Mouse (Mus musculus) kidney, postnatal 0 days (tissue): ENCODE data around the gene Pakap. TPM values are rescaled to one million over a fixed set of nuclear protein-coding genes. Genes with fewer than 3 reads are reported as not detected.

ENCODE experiments used
- ATAC-seq: fragments of 200-750 bp; cut with Nextera tagmentation; replicated peaks from 2 replicates; pipeline ENCODE4 v1.8.0; 2017; ENCODE audit warnings: low read depth, moderate number of reproducible peaks, moderate TSS enrichment, moderate library complexity; ENCODE audit not compliant: low FRiP score
- DNase-seq: peaks from one replicate; pipeline ENCODE4 v3.0.0-alpha.2; 2016; ENCODE audit warnings: low spot score
- H3K27ac ChIP-seq: fragments of 300-500 bp; sonication (generic); 2 replicates; pipeline ENCODE4 v1.5.1; 2014; ENCODE audit warnings: mild to moderate bottlenecking
- H3K27me3 ChIP-seq: fragments of 300-500 bp; sonication (generic); 2 replicates; pipeline ENCODE4 v1.6.1; 2014; ENCODE audit warnings: low read length, mixed read lengths; ENCODE audit not compliant: insufficient read depth
- H3K36me3 ChIP-seq: fragments of 300-500 bp; sonication (generic); 2 replicates; pipeline ENCODE4 v1.6.1; 2014; ENCODE audit warnings: low read length, mixed read lengths; ENCODE audit not compliant: insufficient read depth
- H3K4me1 ChIP-seq: fragments of 300-500 bp; sonication (generic); replicated peaks from 2 replicates; pipeline ENCODE4 v1.6.1; 2014; ENCODE audit warnings: antibody characterized with exemption, low read length, mixed read lengths; ENCODE audit not compliant: insufficient read depth
- H3K4me2 ChIP-seq: fragments of 300-500 bp; sonication (generic); 2 replicates; pipeline ENCODE4 v1.6.1; 2014; ENCODE audit warnings: mild to moderate bottlenecking, low read length, moderate library complexity, mixed read lengths
- H3K4me3 ChIP-seq: fragments of 300-500 bp; sonication (generic); replicated peaks from 2 replicates; pipeline ENCODE4 v1.5.1; 2014; ENCODE audit warnings: low read depth, low read length
- H3K9ac ChIP-seq: fragments of 300-500 bp; sonication (generic); 2 replicates; pipeline ENCODE4 v1.6.1; 2014; ENCODE audit warnings: low read depth, low read length
- H3K9me3 ChIP-seq: fragments of 300-500 bp; sonication (generic); replicated peaks from 2 replicates; pipeline ENCODE4 v1.6.1; 2016; ENCODE audit warnings: low read length, inconsistent platforms, mixed read lengths
- CTCF ChIP-seq: IDR thresholded peaks from 2 replicates; pipeline ENCODE4 v1.5.1; 2016; ENCODE audit warnings: antibody characterized with exemption, low read depth, mild to moderate bottlenecking, moderate library complexity
- WGBS: fragments of 180-500 bp; shearing (Covaris S2); extraction: QIAGEN DNeasy Blood & Tissue Kit; methylation state at CpG from one replicate; pipeline ENCODE4 v1.1.7; 2014; 5-methylcytosine and 5-hydroxymethylcytosine counted together
- polyA plus RNA-seq: library from polyadenylated mRNA; unstranded; fragments of >200 nt; fragmentation: Nextera tagmentation; extraction: Ambion mirVana; gene quantifications from 2 replicates; pipeline ENCODE4 v1.2.1, GENCODE M21; 2015

Gene Pakap
- polyA plus RNA-seq, 1 experiment from 2014 or later, result 11.5 TPM

DNA sequence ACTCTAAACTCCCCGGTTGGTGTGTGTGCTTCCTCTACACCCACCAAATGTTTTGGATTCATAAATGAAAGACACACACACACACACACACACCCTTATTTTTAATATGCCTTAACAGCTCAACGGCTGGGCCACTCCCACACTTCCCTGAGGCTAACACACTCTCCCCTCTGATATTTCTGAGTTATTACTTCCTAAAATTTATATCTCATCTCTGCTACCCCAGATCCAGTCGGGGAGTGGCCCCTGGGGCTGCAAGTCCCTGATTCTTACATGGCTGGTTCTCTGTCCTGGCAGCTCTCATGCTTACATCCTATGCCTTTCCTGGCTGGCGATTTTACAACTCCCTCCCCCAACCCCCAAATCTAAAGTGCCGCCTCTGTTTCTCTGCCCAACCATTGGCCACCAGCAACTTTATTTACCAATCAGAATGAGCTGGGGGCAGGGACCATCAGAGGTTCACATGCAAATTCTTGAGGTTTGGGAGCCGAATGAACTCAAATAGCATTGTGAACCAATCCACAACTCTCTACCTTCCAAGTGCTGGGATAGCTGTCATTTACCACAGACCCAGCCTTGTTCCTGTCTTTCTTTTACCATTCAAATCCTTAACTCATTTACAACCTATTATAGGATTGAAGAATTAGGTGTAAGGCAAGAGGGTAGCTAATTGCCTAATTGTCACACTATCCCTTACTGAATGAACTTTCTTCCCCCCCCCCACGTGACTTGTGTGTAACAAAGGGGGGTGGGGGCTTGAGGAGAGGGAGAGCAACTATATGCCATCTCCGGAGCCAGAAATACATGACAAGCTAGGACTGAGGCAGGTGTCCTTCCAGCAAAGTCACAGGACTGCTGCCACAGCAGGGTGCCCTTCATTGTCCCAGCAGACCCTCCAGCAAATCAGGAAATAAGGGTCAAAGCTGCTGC, 351.8 kb downstream of the Pakap start:
- no peak for ATAC-seq
- no peak for TF ChIP-seq CTCF
- no peak overlapping the region for H3K9ac ChIP-seq
- H3K27me3 ChIP-seq, result no peaks in the 10 kb centered on the region
- peak; percentile 57 for DNase-seq
- H3K36me3 ChIP-seq, result no peaks in the 10 kb centered on the region
- H3K9me3 ChIP-seq, result no peaks in the 10 kb centered on the region
- H3K4me2 ChIP-seq, result no peak overlapping the region
- H3K4me1 ChIP-seq, result peaks cover 11% of the 10 kb centered on the region
- H3K4me3 ChIP-seq, result no peak overlapping the region
- 13% methylated on average over 8 of the region's 8 CpGs for WGBS
- H3K27ac ChIP-seq, result no peak overlapping the region

DNA sequence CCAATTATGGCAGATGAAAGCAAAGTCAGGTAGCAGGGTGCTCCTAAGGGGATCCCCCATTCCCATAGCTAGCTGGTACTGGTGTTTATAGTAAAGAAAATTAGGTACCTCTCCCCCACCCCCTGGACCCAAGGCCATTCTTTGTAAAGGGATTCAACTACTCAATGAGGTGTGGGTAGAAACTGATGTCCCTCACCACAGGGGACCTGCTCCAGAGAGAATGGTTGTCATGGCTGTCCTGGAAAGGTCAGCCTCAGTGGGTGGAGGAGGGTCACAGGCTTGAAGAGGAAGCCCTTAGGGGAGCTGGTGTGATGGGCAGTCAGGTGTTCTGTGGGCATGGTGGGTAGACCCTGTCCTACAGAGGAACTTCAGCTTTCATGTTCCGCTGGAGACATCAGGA, 352.5 kb downstream of the Pakap start:
- H3K9ac ChIP-seq, result no peak overlapping the region
- WGBS, result 96% methylated on average over 1 of the region's 1 CpGs
- no peak for TF ChIP-seq CTCF
- no peak overlapping the region for H3K27ac ChIP-seq
- no peaks in the 10 kb centered on the region for H3K27me3 ChIP-seq
- no peak overlapping the region for H3K4me3 ChIP-seq
- DNase-seq (no peak), ATAC-seq (no peak)
- H3K9me3 ChIP-seq, result no peaks in the 10 kb centered on the region
- peaks cover 6% of the 10 kb centered on the region; the same call in 1 of the 2 replicates for H3K4me1 ChIP-seq
- no peaks in the 10 kb centered on the region for H3K36me3 ChIP-seq
- H3K4me2 ChIP-seq, result no peak overlapping the region

DNA sequence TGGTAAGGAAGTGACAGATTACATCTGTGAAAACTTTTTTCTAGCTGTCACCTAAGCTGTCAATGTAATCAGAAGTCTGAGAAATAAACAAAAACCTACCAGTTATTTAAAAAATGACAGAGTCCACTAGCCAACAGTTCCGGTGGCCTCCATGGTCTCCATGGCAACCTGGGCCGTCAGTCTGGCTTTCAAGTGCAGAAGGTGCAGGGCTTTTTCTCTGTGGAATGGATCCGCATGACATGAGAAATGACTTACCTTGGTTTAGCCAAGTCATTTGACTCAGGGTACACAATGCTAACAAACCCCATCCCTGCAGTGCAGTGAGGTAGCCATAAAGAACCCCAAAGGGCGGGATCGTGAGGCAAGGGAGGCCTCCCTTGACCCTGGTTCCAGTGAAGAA, 354.2 kb downstream of the Pakap start:
- no peak for TF ChIP-seq CTCF
- H3K4me1 ChIP-seq, result 0 out of 2 replicates have a peak, but pooled peaks cover 3% of the 10 kb centered on the region
- no peak overlapping the region for H3K4me3 ChIP-seq
- H3K27me3 ChIP-seq, result no peaks in the 10 kb centered on the region
- no peaks in the 10 kb centered on the region for H3K36me3 ChIP-seq
- no peak overlapping the region for H3K9ac ChIP-seq
- H3K9me3 ChIP-seq, result no peaks in the 10 kb centered on the region
- ATAC-seq (no peak), DNase-seq (no peak)
- WGBS, result 44% methylated on average over 5 of the region's 5 CpGs
- no peak overlapping the region for H3K4me2 ChIP-seq
- no peak overlapping the region for H3K27ac ChIP-seq

DNA sequence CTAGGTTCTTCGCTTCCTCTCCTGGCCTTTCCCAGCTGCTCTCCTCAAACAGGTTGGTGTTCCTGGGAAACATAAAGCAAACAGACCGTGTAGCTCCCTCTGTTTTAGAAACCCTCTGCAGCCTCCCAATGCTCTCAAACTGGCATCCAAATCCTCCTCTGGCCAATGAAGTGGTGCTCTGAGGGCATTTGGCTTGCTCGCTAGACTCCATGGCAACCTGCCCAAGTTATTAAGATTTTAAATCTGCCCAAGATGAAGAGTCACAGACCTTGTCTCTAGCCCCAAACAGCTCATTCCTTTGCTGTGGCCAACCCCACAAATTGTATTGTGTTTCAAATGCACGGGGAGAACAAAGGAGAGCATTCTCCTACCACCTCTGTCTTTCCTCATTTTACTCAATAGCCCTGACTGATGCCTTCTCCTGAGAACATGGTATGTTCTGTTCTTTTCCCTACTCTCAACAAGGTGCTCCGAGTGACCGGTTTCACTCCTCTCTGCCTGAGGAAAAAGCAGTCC, 356.6 kb downstream of the Pakap start:
- 74% methylated on average over 6 of the region's 6 CpGs for WGBS
- no peak for ATAC-seq
- H3K27ac ChIP-seq, result 0 out of 2 replicates have a peak overlapping the region, but pooled peaks have one; percentile 0

DNA sequence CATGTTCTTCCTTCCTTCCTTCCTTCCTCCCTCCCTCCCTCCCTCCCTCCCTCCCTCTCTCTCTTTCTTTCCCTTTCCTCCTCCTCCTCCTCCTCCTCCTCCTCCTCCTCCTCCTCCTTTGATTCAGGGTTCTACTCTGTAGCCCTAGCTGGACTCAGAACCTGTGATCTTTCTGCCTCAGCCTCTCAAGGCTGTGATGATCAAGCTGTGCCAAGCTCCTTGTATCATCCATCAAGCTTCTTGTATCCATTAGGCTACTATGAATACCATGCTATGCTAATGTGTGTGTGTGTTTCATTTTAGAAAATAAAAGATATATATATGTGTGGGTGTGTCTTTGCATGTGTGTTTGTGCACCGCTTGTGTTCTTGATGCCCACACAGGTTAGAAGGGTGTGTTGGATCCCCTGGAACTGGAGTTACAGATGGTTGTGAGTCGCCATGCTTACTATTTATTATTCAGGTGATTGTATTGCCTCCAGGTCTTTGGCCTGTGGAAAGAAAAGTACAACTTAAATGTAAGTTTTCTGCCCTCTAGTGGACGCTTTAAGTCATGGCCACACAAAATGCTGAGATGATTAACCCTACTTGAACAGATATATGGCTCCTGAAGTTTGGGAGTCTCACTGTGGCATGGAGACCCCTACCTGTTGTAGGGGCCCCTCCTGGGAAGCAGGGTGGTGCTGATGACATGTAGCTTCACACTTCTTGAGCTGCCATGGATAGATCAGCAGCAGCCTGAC, 359.7 kb downstream of the Pakap start:
- DNase-seq, result peak; percentile 86

More for the DNA sequence above, 356.6 kb downstream of the Pakap start:
- no peak overlapping the region for H3K9ac ChIP-seq
- H3K4me3 ChIP-seq, result no peak overlapping the region
- DNase-seq, result no peak
- no peak for TF ChIP-seq CTCF
- H3K36me3 ChIP-seq, result no peaks in the 10 kb centered on the region
- H3K9me3 ChIP-seq, result no peaks in the 10 kb centered on the region
- H3K4me2 ChIP-seq, result no peak overlapping the region
- H3K4me1 ChIP-seq, result 0 out of 2 replicates have a peak, but pooled peaks cover 3% of the 10 kb centered on the region
- no peaks in the 10 kb centered on the region for H3K27me3 ChIP-seq

DNA sequence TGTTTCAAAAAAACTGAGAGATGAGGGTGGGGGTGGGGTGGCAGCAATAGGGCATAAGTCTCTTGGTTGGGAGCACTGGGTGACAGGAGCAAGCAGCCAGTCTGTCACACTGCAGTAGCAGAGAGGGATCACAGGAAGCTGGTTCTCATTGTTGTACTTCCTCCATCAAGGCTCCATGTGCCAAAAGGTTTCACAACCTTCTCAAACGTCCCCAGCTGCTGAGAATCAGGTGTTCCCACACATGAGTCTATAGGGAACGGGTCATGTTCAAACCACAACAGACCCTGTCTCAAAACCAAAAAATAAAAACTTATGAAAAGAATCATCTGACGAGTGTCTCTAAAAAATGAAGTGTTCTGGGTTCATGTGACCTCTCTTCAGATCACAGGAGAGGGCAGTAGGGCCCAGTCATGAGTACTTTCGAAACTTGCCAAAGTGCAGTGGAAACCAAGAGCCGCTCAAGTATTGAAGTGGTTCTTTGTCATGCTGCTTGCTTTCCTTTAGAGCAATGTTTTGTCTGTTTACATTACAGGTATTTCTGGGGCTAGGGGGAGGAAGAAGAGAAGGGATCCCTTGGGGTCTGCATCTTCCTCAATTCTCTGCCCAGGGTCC, 362.7 kb downstream of the Pakap start:
- no peaks in the 10 kb centered on the region for H3K36me3 ChIP-seq
- DNase-seq (no peak), ATAC-seq (no peak)
- 0 out of 2 replicates have a peak, but pooled peaks cover 3% of the 10 kb centered on the region for H3K9me3 ChIP-seq
- no peak overlapping the region for H3K4me2 ChIP-seq
- H3K4me1 ChIP-seq, result no peaks in the 10 kb centered on the region
- no peak overlapping the region for H3K4me3 ChIP-seq
- WGBS, result 75% methylated on average over 5 of the region's 5 CpGs
- no peak for TF ChIP-seq CTCF
- H3K27ac ChIP-seq, result no peak overlapping the region
- H3K9ac ChIP-seq, result no peak overlapping the region
- H3K27me3 ChIP-seq, result no peaks in the 10 kb centered on the region

More for the DNA sequence above, 359.7 kb downstream of the Pakap start:
- Histone ChIP-seq H3K27me3 (no peaks in the 10 kb centered on the region), H3K4me1 (no peaks in the 10 kb centered on the region), H3K4me2 (no peak overlapping the region), H3K4me3 (no peak overlapping the region), H3K36me3 (no peaks in the 10 kb centered on the region), H3K9ac (no peak overlapping the region), H3K9me3 (0 out of 2 replicates have a peak, but pooled peaks cover 1% of the 10 kb centered on the region), H3K27ac (no peak overlapping the region)
- TF ChIP-seq CTCF, result peak; percentile 78
- ATAC-seq, result no peak
- 25% methylated on average over 3 of the region's 3 CpGs for WGBS
